Mouse (Mus musculus) liver, adult 10 weeks (tissue): ENCODE results near the gene Mbd4. TPM values are rescaled to one million over a fixed set of nuclear protein-coding genes. Genes with fewer than 3 reads are reported as not detected.

Experiments
- polyA plus RNA-seq: library from polyadenylated mRNA; stranded (reverse); fragments of 350-450 nt; fragmentation: Illumina TruSeq; extraction: RNeasy Lipid Tissue Mini Kit (QIAGEN cat#74804); gene quantifications from one replicate; pipeline ENCODE4 v1.2.3, GENCODE M21; 2014; ENCODE audit warnings: low read depth, low replicate concordance

Gene Mbd4
- 1.2 TPM for polyA plus RNA-seq

GRCm38 (mm10) chr6:115853091-115853813, at the start of gene Mbd4, which contains the start of gene Ift122:
Gene Mbd4 (minus strand): TSS chr6:115853371.
Gene Ift122 (plus strand): TSS chr6:115853470.

GRCm38 (mm10) chr6:115838161-115838597, 15.0 kb downstream of the Mbd4 start, which contains the start of gene Efcab12:
Gene Efcab12 (minus strand): TSS chr6:115838412.

GRCm38 (mm10) chr6:115808488-115809231, 44.5 kb downstream of the Mbd4 start, which contains the start of gene Rpl32:
Gene Rpl32 (minus strand): TSS chr6:115808747.

Other genes starting within 250 kb of the Mbd4 start
- gene Raf1, start 176.7 kb downstream of the Mbd4 start, polyA plus RNA-seq: 26.3 TPM
- gene Tmem40, start 91.0 kb downstream of the Mbd4 start, polyA plus RNA-seq: not detected
- gene Cand2, start 78.8 kb downstream of the Mbd4 start, polyA plus RNA-seq: 0.11 TPM
- gene Rpl32, start 44.6 kb downstream of the Mbd4 start, polyA plus RNA-seq: 153 TPM
- not detected for gene Efcab12, start 15.0 kb downstream of the Mbd4 start, polyA plus RNA-seq
- 0.79 TPM for gene Ift122, start 99 bp upstream of the Mbd4 start, polyA plus RNA-seq
- gene Rho, start 78.4 kb upstream of the Mbd4 start, polyA plus RNA-seq: not detected
- gene H1foo, start 91.6 kb upstream of the Mbd4 start, polyA plus RNA-seq: not detected
- gene Plxnd1, start 141.6 kb upstream of the Mbd4 start, polyA plus RNA-seq: 11.1 TPM